Mouse (Mus musculus) left cerebral cortex, adult 11 months (tissue): ENCODE data around the gene Pgk1.
A peak's percentile ranks its signal among the peaks of the same experiment; 100 is the strongest.
"Not testable (repeated sequence)": the region's sequence is repeated elsewhere in the genome, so short reads cannot be mapped to it uniquely, and the experiment has no call there.

Source experiments
- DNase-seq: peaks from one replicate; pipeline ENCODE4 v3.0.0; 2022; ENCODE audit warnings: low spot score

Pgk1 gene

GRCm38 (mm10) chrX:106186713-106187649, at the start of gene Pgk1:
Gene Pgk1 (plus strand): TSS chrX:106187100.
- peak; percentile 86 for DNase-seq

GRCm38 (mm10) chrX:106139309-106140070, 47.4 kb upstream of the Pgk1 start:
- DNase-seq = peak; percentile 4

GRCm38 (mm10) chrX:106142936-106143335, 44.0 kb upstream of the Pgk1 start, which contains the start of gene Tlr13:
Gene Tlr13 (plus strand): TSS chrX:106143204.
- DNase-seq = no peak

- no peak for DNase-seq
These were observed 38.7 kb upstream of the Pgk1 start for GRCm38 (mm10) chrX:106148185-106148584.

GRCm38 (mm10) chrX:106149460-106149859, 37.4 kb upstream of the Pgk1 start:
- DNase-seq = no peak

GRCm38 (mm10) chrX:106154180-106154586, 32.7 kb upstream of the Pgk1 start:
- no peak for DNase-seq

- DNase-seq = no peak
These were observed 31.0 kb upstream of the Pgk1 start for GRCm38 (mm10) chrX:106155892-106156291.

- DNase-seq = no peak
These were observed 22.9 kb upstream of the Pgk1 start for GRCm38 (mm10) chrX:106163995-106164394.

GRCm38 (mm10) chrX:106164555-106164954, 22.3 kb upstream of the Pgk1 start:
- DNase-seq = no peak

- no peak for DNase-seq
These were observed 21.8 kb upstream of the Pgk1 start for GRCm38 (mm10) chrX:106165089-106165488.

GRCm38 (mm10) chrX:106171106-106171852, 15.6 kb upstream of the Pgk1 start:
- DNase-seq = peak; percentile 66

- DNase-seq = no peak
These were observed 15.1 kb upstream of the Pgk1 start for GRCm38 (mm10) chrX:106171853-106172154.

GRCm38 (mm10) chrX:106176331-106176730, 10.6 kb upstream of the Pgk1 start:
- DNase-seq = no peak

GRCm38 (mm10) chrX:106184279-106184678, 2.6 kb upstream of the Pgk1 start:
- no peak for DNase-seq

- no peak for DNase-seq
These were observed 1.2 kb upstream of the Pgk1 start for GRCm38 (mm10) chrX:106185706-106186105.

GRCm38 (mm10) chrX:106187737-106188136, 837 bp downstream of the Pgk1 start:
- DNase-seq = no peak

- DNase-seq = no peak
These were observed 2.5 kb downstream of the Pgk1 start for GRCm38 (mm10) chrX:106189356-106189755.

GRCm38 (mm10) chrX:106190091-106190490, 3.2 kb downstream of the Pgk1 start:
- no peak for DNase-seq

- not testable (repeated sequence) for DNase-seq
These were observed 7.5 kb downstream of the Pgk1 start for GRCm38 (mm10) chrX:106194361-106194760.

GRCm38 (mm10) chrX:106197308-106197707, 10.4 kb downstream of the Pgk1 start:
- no peak for DNase-seq

GRCm38 (mm10) chrX:106198904-106199303, 12.0 kb downstream of the Pgk1 start:
- no peak for DNase-seq

- no peak for DNase-seq
These were observed 22.2 kb downstream of the Pgk1 start for GRCm38 (mm10) chrX:106209100-106209499.
